Mouse (Mus musculus) embryonic facial prominence, embryonic 12.5 days (tissue): ENCODE results near the gene Olfr527. TPM values are rescaled to one million over a fixed set of nuclear protein-coding genes. Genes with fewer than 3 reads are reported as not detected.

Experiments
- polyA plus RNA-seq: library from polyadenylated mRNA; unstranded; fragments of >200 nt; fragmentation: Nextera tagmentation; extraction: Ambion mirVana; gene quantifications from 2 replicates; pipeline ENCODE4 v1.2.1, GENCODE M21; 2016

Olfr527 gene
- polyA plus RNA-seq, 1 experiment from 2014 or later, result not detected

Other genes starting within 250 kb of the Olfr527 start
- not detected in 2 replicates for gene Prap1, start 240.6 kb upstream of the Olfr527 start, polyA plus RNA-seq
- gene Fuom, start 231.6 kb upstream of the Olfr527 start, polyA plus RNA-seq, result 22.0 and 27.1 TPM in 2 replicates
- 19.1 and 20.8 TPM in 2 replicates for gene Paox, start 218.2 kb upstream of the Olfr527 start, polyA plus RNA-seq
- gene Echs1, start 217.5 kb upstream of the Olfr527 start, polyA plus RNA-seq, result 172 and 173 TPM in 2 replicates
- 26.1 and 30.5 TPM in 2 replicates for gene Mtg1, start 196.5 kb upstream of the Olfr527 start, polyA plus RNA-seq
- gene Sprn, start 179.1 kb upstream of the Olfr527 start, polyA plus RNA-seq, result 1.2 TPM in 2 replicates
- not detected in 2 replicates for gene Olfr522, start 169.3 kb upstream of the Olfr527 start, polyA plus RNA-seq
- not detected in 2 replicates for gene Olfr523, start 160.8 kb upstream of the Olfr527 start, polyA plus RNA-seq
- gene Olfr524, start 128.1 kb upstream of the Olfr527 start, polyA plus RNA-seq, result not detected in 2 replicates
- not detected in 2 replicates for gene Cd163l1, start 115.8 kb upstream of the Olfr527 start, polyA plus RNA-seq
- not detected in 2 replicates for gene 5830411N06Rik, start 86.7 kb upstream of the Olfr527 start, polyA plus RNA-seq
- gene Olfr525, start 13.2 kb upstream of the Olfr527 start, polyA plus RNA-seq, result not detected in 2 replicates
- not detected in 2 replicates for gene Olfr60, start 27.7 kb downstream of the Olfr527 start, polyA plus RNA-seq
- 0.15 TPM in 1 of 2 replicates, not detected in the other for gene Olfr530, start 42.3 kb downstream of the Olfr527 start, polyA plus RNA-seq
- not detected in 2 replicates for gene Olfr531, start 68.9 kb downstream of the Olfr527 start, polyA plus RNA-seq
- gene Olfr532, start 87.6 kb downstream of the Olfr527 start, polyA plus RNA-seq, result not detected in 2 replicates
- not detected in 2 replicates for gene Olfr533, start 129.4 kb downstream of the Olfr527 start, polyA plus RNA-seq
- gene Olfr535, start 150.2 kb downstream of the Olfr527 start, polyA plus RNA-seq, result not detected in 2 replicates
- gene Olfr536, start 173.4 kb downstream of the Olfr527 start, polyA plus RNA-seq, result not detected in 2 replicates
- gene Olfr538, start 233.9 kb downstream of the Olfr527 start, polyA plus RNA-seq, result not detected in 2 replicates